Mouse (Mus musculus): ENCODE measurements around the gene Mgat4c.

The Mgat4c gene

GRCm38 (mm10) chr10:101681437-101681912, at the start of gene Mgat4c:
Gene Mgat4c (plus strand): TSS chr10:101681487.
- DNase-seq (ENCODE audit: extremely low spot score, low spot score) = no peak

GRCm38 (mm10) chr10:101635266-101635665, 46.0 kb upstream of the Mgat4c start:
- DNase-seq (ENCODE audit: extremely low spot score, low spot score) = no peak

GRCm38 (mm10) chr10:101641048-101641447, 40.2 kb upstream of the Mgat4c start:
- DNase-seq (ENCODE audit: extremely low spot score, low spot score) = no peak

- DNase-seq (ENCODE audit: extremely low spot score, low spot score) = no peak
Measured at GRCm38 (mm10) chr10:101681914-101682313, 627 bp downstream of the Mgat4c start.

GRCm38 (mm10) chr10:101761828-101762227, 80.5 kb downstream of the Mgat4c start:
- no peak for DNase-seq (ENCODE audit: extremely low spot score, low spot score)

- no peak for DNase-seq (ENCODE audit: extremely low spot score, low spot score)
Measured at GRCm38 (mm10) chr10:101770688-101771087, 89.4 kb downstream of the Mgat4c start.

GRCm38 (mm10) chr10:101771157-101771556, 89.9 kb downstream of the Mgat4c start:
- DNase-seq (ENCODE audit: extremely low spot score, low spot score) = no peak

GRCm38 (mm10) chr10:101783161-101783744, 102.0 kb downstream of the Mgat4c start:
- no peak for DNase-seq (ENCODE audit: extremely low spot score, low spot score)

- no peak for DNase-seq (ENCODE audit: extremely low spot score, low spot score)
Measured at GRCm38 (mm10) chr10:101795507-101795906, 114.2 kb downstream of the Mgat4c start.

- no peak for DNase-seq (ENCODE audit: extremely low spot score, low spot score)
Measured at GRCm38 (mm10) chr10:101798831-101799474, 117.7 kb downstream of the Mgat4c start.

- no peak for DNase-seq (ENCODE audit: extremely low spot score, low spot score)
Measured at GRCm38 (mm10) chr10:101808768-101809167, 127.5 kb downstream of the Mgat4c start.

GRCm38 (mm10) chr10:101816902-101817301, 135.6 kb downstream of the Mgat4c start:
- no peak for DNase-seq (ENCODE audit: extremely low spot score, low spot score)

GRCm38 (mm10) chr10:101827944-101828343, 146.7 kb downstream of the Mgat4c start:
- DNase-seq (ENCODE audit: extremely low spot score, low spot score) = no peak

GRCm38 (mm10) chr10:101856115-101856514, 174.8 kb downstream of the Mgat4c start:
- no peak for DNase-seq (ENCODE audit: extremely low spot score, low spot score)

GRCm38 (mm10) chr10:101889866-101890265, 208.6 kb downstream of the Mgat4c start:
- DNase-seq (ENCODE audit: extremely low spot score, low spot score) = no peak

GRCm38 (mm10) chr10:101917328-101917814, 236.1 kb downstream of the Mgat4c start:
- DNase-seq (ENCODE audit: extremely low spot score, low spot score) = no peak

GRCm38 (mm10) chr10:101997612-101998011, 316.3 kb downstream of the Mgat4c start:
- no peak for DNase-seq (ENCODE audit: extremely low spot score, low spot score)

GRCm38 (mm10) chr10:102042513-102042912, 361.2 kb downstream of the Mgat4c start:
- DNase-seq (ENCODE audit: extremely low spot score, low spot score) = no peak

GRCm38 (mm10) chr10:102056218-102056617, 374.9 kb downstream of the Mgat4c start:
- no peak for DNase-seq (ENCODE audit: extremely low spot score, low spot score)

GRCm38 (mm10) chr10:102056975-102057565, 375.8 kb downstream of the Mgat4c start:
- no peak for DNase-seq (ENCODE audit: extremely low spot score, low spot score)

- DNase-seq (ENCODE audit: extremely low spot score, low spot score) = no peak
Measured at GRCm38 (mm10) chr10:102074541-102075398, 393.5 kb downstream of the Mgat4c start.
